Mouse (Mus musculus) cerebellum, adult 11 months (tissue): ENCODE measurements at regions not wholly inside any gene's neighbourhood (a gene's known extent, or its start where the extent isn't known, plus 50 kb on each side); places are given as distances from the start of the nearest gene placed in this dataset.

Experiments
- DNase-seq: peaks from one replicate; pipeline ENCODE4 v3.0.0; 2022

GRCm38 (mm10) chr4:95325861-95326260 lies 231.4 kb upstream of the Fggy start:
- DNase-seq = no peak

GRCm38 (mm10) chr4:95339822-95340221 lies 217.5 kb upstream of the Fggy start:
- DNase-seq = no peak

- no peak for DNase-seq
Measured at GRCm38 (mm10) chr4:95340926-95341325, 216.4 kb upstream of the Fggy start.

GRCm38 (mm10) chr4:95346722-95347197 lies 210.5 kb upstream of the Fggy start:
- DNase-seq = no peak

GRCm38 (mm10) chr4:95347436-95347835 lies 209.9 kb upstream of the Fggy start:
- DNase-seq = no peak

GRCm38 (mm10) chr4:95348405-95349123 lies 208.7 kb upstream of the Fggy start:
- no peak for DNase-seq

- DNase-seq = no peak
Measured at GRCm38 (mm10) chr4:95353894-95354319, 203.4 kb upstream of the Fggy start.

GRCm38 (mm10) chr4:95358674-95359073 lies 198.6 kb upstream of the Fggy start:
- DNase-seq = no peak

GRCm38 (mm10) chr4:95360336-95360967 lies 196.9 kb upstream of the Fggy start:
- DNase-seq = no peak

GRCm38 (mm10) chr4:95364376-95365082 lies 192.8 kb upstream of the Fggy start:
- DNase-seq = no peak

GRCm38 (mm10) chr4:95376386-95376785 lies 180.9 kb upstream of the Fggy start:
- DNase-seq = no peak

- no peak for DNase-seq
Measured at GRCm38 (mm10) chr4:95377222-95378134, 179.8 kb upstream of the Fggy start.

- DNase-seq = no peak
Measured at GRCm38 (mm10) chr4:95378645-95379044, 178.7 kb upstream of the Fggy start.

GRCm38 (mm10) chr4:95383216-95383892 lies 174.0 kb upstream of the Fggy start:
- no peak for DNase-seq

GRCm38 (mm10) chr4:95385552-95385951 lies 171.8 kb upstream of the Fggy start:
- DNase-seq = no peak

GRCm38 (mm10) chr4:95386021-95386420 lies 171.3 kb upstream of the Fggy start:
- no peak for DNase-seq

- no peak for DNase-seq
Measured at GRCm38 (mm10) chr4:95388556-95388955, 168.8 kb upstream of the Fggy start.

- DNase-seq = no peak
Measured at GRCm38 (mm10) chr4:95389647-95390046, 167.7 kb upstream of the Fggy start.

- no peak for DNase-seq
Measured at GRCm38 (mm10) chr4:95390549-95390948, 166.8 kb upstream of the Fggy start.

GRCm38 (mm10) chr4:95395746-95396145 lies 161.6 kb upstream of the Fggy start:
- DNase-seq = no peak

GRCm38 (mm10) chr4:95398301-95398700 lies 159.0 kb upstream of the Fggy start:
- DNase-seq = no peak

GRCm38 (mm10) chr4:95402273-95402672 lies 155.0 kb upstream of the Fggy start:
- DNase-seq = no peak
